Mouse (Mus musculus): ENCODE data around the gene Dync1i1.

The Dync1i1 gene

DNA sequence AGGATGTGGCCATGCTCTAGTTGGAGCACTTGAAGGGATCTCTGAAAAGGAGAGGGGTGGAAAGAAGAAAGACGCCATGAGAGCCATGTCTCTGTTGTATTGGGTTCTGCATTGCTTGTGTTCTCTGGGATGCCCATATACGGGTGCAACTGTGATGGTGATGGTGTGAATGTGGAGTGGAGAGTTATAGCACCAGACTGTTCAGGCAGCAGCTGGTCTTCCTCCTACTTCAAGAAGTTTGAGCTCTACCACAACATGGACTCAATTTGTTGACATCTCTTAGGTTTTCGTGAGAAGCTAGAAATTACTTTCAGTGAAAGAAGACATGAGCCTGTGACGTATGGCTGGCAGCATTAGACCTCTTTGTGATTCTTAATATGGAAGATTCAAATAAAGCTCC, 44.8 kb downstream of the Dync1i1 start:
- DNase-seq (ENCODE audit: low read depth, low spot score) = peak; percentile 47

DNA sequence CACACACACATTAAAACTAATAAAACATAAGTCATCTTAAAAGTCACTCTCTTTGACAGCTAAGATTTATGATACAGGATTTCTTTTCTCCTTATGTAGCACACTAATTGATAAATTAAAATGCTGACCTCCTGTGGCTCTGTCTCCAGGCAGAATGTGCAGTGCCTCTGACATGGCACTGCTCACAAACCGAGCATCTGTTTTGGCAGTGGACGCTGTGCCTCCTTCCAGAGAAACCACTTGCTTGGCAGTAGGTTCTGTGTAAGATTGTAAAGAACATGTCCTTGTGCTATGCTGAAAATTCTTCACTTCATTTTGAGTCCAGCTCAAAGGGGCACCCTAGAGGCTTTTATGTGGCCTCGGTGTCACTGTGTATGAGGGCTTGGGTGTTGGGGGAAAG, 50.0 kb downstream of the Dync1i1 start:
- DNase-seq (ENCODE audit: low read depth, low spot score) = peak; percentile 57

DNA sequence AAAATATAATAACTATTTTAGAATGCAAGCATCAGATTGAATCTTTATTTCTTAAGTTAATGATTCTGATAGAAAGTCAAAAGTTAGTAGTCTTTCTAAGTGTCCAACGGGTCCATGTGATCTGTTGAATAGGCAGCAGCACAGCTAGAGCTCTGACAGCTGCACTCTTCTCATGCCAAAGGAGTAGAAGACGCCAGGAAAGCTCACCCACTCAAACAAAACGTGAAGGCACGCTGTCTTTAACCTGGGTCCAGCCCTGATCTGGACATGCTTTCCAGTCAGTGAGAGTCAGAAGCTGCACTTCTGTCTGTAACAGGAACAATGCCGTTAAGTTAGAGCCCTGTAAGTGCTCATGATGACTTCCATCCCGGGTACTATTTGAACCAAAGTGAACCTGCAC, 56.3 kb downstream of the Dync1i1 start:
- no peak for DNase-seq (ENCODE audit: low read depth, low spot score)

DNA sequence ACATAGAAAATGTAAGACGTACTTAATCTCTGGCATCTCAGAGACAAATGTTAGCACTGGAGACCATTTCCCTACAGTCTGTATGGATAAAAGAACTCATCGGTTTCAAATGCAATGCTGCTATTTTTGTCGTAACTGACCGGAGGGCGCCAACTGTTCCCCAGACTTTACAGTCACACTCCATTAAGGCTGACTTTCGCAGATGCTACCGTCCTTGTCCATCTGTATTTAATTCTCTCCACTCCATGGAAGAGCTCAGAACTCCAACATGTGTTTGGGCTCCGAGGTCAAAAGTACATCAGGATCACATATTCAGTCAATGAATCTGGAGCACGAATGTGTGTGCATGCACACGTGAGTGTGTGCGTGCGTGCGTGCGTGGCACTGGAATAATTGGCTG, 58.4 kb downstream of the Dync1i1 start:
- no peak for DNase-seq (ENCODE audit: low read depth, low spot score)

DNA sequence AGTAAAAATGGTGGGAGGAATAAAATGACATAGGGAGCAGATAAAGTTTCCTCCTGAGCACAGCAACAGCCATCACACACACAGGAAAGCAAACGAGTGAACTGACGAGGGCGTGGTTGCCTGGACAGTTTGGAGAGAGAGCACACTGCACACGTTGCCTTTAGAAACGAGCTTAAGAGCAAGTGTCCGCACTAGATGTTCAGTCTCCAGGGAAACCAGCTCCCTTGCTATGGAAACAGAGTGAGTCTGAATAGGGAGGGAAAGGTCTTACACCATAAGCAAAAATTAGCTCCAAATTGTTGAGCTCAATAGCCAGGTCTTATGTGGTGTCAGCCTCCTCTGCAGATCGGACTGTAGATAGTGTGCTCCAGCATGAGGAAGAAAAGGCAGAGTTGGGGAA, 65.2 kb downstream of the Dync1i1 start:
- DNase-seq (ENCODE audit: low read depth, low spot score) = peak; percentile 61

DNA sequence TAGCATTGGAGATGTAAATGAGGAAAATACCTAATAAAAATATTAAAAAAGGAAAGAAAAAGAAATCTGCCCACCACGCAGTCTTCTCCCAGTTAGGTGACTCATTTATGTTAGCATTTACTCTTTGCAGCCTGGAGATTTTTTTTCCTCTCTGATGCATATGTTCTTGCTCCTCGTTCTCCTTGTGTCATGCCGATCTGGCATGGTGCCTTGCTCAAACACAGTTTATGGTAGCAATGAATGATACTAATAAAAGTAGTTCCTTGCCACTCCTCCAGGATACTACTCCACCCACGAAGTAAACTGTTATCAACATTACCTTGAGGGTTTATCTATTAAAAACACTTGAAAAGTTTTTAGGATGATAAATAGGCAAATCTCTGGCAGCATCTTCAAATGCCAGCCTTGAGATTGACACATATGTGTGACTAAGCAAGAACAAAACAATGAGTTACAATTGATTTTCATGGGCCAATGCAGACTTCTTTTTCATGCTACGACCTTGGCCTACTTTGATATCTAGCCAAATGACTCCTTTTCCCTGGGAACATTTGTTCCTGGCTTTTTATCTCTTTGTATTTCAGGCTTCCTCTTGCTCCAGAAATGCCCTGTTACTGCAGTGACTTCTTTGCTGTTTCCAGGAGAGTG, 68.8 kb downstream of the Dync1i1 start:
- DNase-seq (ENCODE audit: low read depth, low spot score) = peak; percentile 73

DNA sequence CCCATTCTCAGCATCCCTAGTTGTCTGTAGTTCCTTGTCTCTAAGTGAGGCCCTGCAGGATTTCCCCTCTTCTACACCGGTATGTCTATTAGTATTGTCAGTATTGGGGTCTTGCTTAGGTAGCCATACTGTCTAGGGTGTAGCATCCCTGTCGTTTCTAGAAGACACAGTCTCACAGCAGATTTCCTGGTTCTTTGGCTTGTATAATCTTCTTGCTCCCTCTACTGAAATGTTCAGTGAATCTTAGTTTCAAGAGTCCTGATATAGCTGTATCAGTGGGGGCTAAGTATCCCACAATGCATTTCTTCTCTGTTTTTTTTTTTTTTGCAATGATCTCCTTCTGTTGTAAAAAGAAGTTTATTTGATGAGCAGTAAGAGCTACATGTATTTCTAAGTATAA, 69.9 kb downstream of the Dync1i1 start:
- no peak for DNase-seq (ENCODE audit: low read depth, low spot score)

DNA sequence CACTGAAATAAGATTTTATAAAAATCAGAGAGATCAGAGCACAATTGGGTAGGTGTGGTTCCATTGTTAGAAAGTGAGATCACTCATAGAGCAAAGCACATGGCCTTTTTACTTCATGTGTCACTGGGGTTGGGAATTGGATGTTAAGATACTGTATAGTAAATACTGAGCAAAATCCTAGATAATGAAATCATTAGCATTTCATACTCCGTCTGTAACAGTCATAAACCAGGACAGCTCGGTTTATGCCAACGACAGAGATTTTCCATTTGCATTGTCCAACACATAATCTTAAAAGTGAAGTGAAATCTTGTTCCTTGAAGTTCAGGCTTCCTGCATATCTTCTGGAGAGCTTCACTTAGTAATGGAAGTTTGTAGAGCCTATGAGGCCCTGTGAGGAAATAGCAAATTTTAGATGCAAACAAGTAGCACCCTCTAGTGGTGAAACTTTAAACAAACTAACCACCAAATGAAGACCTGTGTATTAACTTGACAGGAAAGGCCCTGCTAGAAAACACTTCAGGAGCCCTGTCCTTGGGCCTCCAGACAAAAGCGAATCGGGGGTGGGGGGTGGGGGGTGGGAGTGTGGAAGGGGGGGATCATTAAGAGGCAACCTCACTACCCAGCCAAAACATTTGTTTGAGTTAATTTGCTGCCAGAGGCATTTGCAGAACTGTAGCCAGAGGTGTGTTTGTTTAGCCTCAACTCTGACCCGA, 76.8 kb downstream of the Dync1i1 start:
- DNase-seq (ENCODE audit: low read depth, low spot score) = peak; percentile 83

DNA sequence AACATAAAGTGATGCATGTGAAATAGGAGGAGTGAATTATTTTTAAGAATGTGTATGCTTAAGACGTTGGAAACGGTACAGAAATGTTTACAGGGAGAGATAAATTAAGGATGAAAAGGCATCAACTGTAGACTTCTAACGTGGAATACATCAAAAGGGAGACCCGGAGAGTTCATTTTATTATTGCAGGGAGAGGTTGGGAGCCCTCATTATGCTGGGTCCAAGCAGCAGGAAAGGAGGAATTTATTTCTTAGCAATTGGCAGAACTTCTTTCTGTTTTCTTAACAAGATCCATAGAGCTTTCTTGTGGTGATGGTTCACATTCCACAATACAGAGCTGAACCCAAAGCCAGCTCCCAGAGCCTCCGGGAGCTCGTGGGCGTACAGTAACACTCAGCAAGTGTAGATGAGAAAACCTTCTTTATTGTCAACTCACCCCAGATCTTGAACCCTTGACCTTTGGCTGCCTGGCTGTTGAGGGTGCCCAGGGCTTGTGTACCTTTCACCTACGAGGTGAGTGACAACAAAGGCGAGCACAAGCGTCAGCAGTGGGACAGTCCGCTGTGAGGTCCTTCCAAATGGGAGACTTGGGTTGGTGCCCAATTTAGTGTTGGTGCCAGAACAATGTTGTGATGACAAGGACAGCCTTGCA, 77.5 kb downstream of the Dync1i1 start:
- peak; percentile 58 for DNase-seq (ENCODE audit: low read depth, low spot score)

DNA sequence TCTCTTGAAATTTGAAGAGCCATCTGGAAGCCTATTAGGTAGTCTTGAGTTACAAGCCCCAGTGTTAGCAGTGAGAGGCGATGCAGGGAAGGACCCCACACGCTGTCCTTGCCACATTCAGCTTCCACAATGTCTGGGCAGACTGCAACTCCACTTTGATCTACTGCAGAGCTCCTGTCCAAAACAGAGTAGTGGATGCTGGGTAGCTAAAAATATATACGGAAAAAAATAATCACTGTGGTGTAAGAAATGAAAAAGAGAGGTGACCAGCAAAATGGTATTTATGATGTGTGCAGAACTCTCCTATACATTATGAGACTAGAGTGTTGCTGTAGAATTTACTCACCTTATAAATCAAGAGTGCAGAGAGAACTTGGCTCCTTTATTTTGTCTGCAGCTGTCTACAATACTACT, 82.6 kb downstream of the Dync1i1 start:
- DNase-seq (ENCODE audit: low read depth, low spot score) = no peak

DNA sequence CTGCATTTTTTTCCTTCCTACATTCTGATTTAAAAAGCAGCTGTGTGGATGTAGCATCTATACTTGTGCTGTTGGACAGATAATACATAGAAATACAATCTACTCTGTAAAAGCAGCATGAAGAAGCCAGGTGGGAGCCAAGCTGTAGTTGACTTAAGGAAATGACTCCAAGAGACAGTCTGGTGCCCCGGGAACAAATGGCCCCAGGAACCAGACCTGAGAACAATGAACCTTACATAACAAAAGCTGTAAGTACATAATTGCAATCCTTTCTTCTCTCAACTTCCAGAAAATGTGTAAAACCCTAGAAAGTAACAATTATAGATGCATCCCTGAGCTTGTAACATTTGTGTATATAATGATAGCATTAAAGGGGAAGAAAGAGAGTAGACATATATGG, 86.6 kb downstream of the Dync1i1 start:
- no peak for DNase-seq (ENCODE audit: low read depth, low spot score)

DNA sequence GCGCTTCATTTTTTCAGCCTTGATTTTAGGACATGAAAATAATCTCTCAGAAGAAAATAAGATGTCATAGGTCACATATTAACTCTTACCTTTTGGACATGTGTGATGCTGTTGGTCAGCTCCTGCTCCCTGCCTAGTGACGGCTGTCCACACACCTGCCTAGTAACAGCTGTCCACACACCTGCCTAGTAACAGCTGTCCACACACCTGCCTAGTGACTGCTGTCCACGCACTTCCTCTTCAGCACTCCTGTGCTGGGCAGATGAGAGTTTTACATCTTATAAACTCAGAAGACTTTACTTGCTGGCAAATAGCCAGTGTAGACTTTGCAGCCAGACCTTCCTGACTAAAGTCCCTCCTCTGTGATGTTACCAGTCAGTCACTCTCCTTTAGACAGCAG, 94.2 kb downstream of the Dync1i1 start:
- DNase-seq (ENCODE audit: low read depth, low spot score) = no peak

DNA sequence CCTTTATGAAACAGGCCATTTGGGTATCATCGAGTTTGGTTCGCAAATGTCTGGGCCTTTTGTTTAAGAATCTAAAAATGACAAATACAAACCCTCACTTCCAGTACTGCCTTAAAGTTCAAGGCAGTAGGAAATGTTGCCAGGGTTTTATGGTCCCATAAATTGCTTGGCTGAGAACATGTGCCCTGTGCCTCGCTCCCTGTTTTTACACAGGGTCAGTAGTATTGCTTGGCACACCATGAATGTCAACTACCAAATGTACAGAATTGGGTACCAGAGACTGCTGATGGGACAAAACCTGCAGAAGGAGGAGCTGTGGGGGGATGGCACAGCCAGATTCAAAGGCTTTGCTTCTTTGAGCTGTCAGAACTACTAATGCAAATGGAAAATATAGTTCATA, 100.0 kb downstream of the Dync1i1 start:
- DNase-seq (ENCODE audit: low read depth, low spot score) = no peak

DNA sequence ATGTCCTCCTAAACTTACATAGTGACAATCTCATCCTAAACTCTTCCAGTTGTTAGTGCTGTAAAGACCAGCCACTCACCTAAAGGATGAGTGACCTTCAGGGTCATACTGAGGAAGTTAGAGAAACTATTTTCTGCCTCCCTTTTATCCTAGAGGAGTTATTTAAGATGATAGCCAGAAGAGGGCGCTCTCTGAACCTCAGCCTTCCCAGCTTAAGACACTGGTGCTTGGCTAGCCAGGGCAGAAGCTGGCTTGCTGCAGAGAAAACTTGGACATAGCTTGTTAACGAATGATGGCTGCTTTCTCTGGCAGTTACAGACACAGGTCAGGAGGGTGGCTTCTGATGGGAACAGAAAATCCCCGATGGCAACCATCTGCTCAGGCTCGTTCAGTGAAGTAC, 101.6 kb downstream of the Dync1i1 start:
- DNase-seq (ENCODE audit: low read depth, low spot score) = peak; percentile 57

DNA sequence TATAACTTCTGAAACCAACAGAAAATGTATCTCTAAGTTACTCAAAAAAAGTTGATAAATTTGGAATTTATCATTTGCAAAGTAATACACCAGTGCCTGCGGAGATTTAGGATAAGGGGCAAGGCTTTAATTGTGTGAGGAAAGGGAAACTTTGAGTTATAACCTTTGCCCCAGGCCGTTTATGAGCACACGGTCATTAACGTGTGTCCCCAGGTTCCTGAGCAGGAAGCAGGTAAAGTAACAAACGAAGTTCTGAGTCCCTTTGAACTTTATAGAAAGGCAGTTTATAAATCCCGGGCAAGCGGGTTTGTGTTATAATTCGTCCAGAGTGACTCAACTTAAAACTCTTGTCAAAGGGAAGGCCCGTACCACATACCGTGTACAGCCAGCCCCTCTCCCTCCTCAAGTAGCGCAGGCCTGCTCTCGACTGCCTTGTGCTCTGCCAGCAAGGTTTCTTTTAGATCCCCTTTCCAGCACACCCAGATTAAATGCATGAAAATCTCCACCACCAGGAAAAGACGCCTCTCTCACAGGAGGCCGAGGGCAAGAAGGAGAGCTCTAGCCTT, 103.1 kb downstream of the Dync1i1 start:
- DNase-seq (ENCODE audit: low read depth, low spot score) = no peak

DNA sequence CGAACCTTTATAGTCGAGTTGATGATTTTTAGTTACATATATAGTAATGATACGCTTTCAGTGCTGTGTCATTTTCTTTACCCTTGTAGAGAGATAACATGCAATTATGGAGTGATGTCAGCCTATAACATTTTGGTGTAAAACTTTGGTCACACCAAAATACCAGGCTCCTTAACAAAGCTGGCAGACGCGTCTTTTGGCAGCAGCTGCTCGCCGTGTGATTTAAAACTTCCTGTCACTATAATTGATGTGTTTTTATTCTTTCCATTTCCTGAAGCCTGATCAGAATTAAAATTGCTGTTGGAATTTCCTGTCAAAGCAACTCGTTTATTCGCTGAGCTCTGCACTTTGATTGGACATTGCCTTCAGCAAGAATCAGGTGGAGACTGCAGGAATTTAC, 103.7 kb downstream of the Dync1i1 start:
- peak; percentile 12 for DNase-seq (ENCODE audit: low read depth, low spot score)

DNA sequence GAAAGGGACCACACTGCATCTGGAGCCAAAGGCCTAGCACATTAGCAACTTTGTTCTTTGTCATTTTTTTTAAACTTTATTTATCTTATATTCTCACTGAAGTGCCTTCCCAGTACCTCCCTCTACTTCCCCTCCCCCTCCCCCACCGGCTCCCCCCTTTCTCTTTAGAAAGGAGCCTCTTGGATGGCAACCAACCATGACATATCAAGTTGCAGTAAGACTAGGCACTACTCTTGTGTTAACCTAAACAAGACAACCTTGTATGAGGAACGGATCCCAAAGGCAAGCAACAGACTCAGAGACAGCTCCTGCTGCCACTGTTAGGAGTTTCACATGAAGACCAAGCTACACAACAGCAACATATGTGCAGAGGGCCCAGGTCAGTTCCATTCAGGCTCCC, 105.3 kb downstream of the Dync1i1 start:
- no peak for DNase-seq (ENCODE audit: low read depth, low spot score)

DNA sequence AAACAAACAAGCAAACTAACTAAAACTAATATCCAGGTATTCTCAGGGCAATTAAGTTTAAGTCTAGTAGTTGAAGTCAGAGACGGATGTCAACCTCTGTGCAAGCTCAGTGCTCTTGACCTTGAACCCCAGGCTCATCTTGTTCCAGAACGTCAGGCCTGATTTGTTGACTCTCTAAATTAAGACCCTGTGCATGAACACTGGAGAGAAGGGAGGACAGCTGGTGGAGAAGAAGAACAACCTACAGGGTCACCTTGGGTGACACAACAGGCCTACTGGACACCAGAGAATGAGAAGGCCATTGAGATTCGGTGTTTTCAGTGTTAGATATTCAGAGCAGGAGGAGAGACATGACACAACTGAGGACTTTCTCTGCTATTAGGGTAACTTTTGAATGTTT, 105.8 kb downstream of the Dync1i1 start:
- no peak for DNase-seq (ENCODE audit: low read depth, low spot score)

DNA sequence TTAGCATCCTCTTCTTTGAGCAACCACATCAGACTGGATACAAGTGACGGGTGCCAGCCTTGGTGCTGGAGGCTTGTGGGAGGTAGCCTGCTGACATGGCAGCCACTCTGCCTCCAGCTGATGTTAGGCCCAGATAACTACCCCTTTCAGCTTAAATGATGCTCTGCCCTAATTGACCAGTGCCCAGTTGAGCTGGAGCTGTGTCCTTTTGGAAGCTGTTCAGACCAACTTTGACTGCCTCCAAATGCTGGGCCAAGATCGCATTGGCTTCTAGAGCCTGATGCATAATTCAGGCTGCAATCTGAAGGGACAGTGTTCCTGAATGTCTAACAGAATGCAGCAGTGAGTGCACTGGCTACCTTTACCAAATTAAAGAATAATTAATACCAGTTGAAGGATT, 107.4 kb downstream of the Dync1i1 start:
- peak; percentile 37 for DNase-seq (ENCODE audit: low read depth, low spot score)

DNA sequence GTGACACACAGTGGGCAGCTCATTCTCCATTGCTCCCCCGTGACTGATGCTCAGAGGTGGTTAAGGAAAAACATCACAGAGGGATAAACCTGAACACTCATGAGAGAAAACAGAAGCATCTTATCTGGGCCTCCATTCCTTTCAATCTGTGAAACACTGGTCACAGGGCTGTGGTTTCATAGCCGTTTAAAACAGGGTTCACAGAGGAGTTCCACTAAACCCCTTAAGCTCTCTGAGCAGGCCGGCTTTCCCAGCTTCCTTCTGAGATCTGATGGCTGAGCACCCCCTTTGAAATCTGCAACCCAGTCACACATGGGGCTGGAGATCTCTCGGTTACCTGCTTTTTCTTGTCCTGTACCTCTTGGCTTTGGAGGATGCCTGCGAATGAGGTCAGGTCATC, 117.0 kb downstream of the Dync1i1 start:
- DNase-seq (ENCODE audit: low read depth, low spot score) = no peak

DNA sequence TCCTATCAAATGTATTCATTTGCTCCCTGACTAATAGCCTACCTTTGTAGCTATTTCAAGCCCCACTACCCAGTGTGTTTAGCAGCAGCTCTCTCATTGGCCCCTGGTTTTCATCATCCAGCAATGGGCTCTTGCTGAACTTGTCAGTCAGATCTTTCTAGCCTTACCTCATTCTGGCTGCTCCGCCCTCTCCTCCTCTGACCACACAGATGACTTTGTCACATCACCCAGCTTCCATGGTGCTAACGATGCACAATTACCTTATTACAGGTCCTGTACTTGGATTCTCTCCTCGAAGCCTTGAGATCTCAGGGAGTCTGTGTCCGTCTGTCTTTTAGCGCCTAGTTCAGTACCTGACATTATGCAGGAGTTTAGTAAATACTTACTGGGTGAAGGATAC, 120.7 kb downstream of the Dync1i1 start:
- DNase-seq (ENCODE audit: low read depth, low spot score) = no peak

DNA sequence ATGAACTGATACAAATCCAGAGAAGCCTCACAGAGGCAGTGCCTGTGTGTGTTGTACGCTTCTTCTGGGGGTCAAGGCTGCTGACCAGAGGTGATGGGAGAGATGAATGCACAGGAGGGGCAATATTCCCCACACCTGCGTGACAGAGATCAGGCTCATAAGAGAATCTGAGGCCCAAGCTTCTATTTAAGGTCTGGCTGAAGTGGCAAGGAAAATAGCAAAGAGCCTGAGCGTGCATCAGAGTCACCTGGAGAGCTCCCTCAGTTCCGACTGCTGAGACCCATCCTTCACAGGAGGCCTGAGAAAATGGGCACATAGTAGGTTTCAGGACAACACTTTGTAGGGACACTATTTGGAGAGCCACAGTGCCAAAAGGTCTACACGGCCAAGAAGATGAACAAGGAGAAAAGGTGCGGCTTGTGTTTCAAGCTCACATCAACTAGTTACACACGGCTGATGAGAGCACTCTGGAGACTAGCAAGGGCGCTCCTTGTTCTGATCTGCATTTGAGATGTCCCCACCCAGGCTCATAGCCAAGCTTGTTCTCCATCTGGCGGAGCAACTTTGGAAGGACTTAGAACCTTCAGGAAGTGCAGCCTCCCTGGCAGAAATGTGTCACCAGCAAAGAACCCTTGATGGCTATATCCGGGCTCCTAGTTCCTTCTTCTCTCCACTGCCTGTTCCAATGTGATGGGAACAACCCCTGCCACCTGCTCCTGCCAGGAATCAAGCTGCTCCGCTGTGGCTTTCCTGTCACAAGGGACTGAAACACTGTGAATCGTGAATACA, 128.8 kb downstream of the Dync1i1 start:
- DNase-seq (ENCODE audit: low read depth, low spot score) = peak; percentile 69

Measured in brain, adult 2 months (tissue).